Mouse (Mus musculus) B cell, adult 67 days (primary cell): Measurements from ENCODE around the gene Scn2b. TPM values are rescaled to one million over a fixed set of nuclear protein-coding genes. Genes with fewer than 3 reads are reported as not detected.

Experiments used
- total RNA-seq, 2 experiments: library from RNA; stranded (reverse); gene quantifications; 4 replicates each; pipeline ENCODE4 v1.2.4; 2023

Gene Scn2b
- total RNA-seq, result 1 to 10 TPM in 1 of 2 experiments, under 1 TPM in 1; 0.53 to 1.2 TPM

GRCm38 (mm10) chr9:45117741-45118431, at the start of gene Scn2b:
Scn2b (plus strand) TSS chr9:45117782.

GRCm38 (mm10) chr9:45079011-45079410, 38.6 kb upstream of the Scn2b start, which contains the start of gene Jaml:
Jaml (plus strand) TSS chr9:45079183.

GRCm38 (mm10) chr9:45138191-45139032, 20.8 kb downstream of the Scn2b start, which contains the start of gene Scn4b:
Scn4b (plus strand) TSS chr9:45138395.

Other genes with a start within 250 kb of the Scn2b start
- 100 to 1,000 TPM; 138 to 150 TPM for gene Kmt2a, start 236.5 kb upstream of the Scn2b start, total RNA-seq
- gene Atp5l, start 197.0 kb upstream of the Scn2b start, total RNA-seq, result 100 to 1,000 TPM; 129 to 153 TPM
- 100 to 1,000 TPM; 102 to 103 TPM for gene Ube4a, start 152.2 kb upstream of the Scn2b start, total RNA-seq
- 1 to 10 TPM; 1.5 to 3.8 TPM for gene Cd3g, start 137.4 kb upstream of the Scn2b start, total RNA-seq
- 1 to 10 TPM; 2.3 to 4.2 TPM for gene Cd3d, start 136.0 kb upstream of the Scn2b start, total RNA-seq
- 1 to 10 TPM; 1.3 to 5.0 TPM for gene Cd3e, start 108.2 kb upstream of the Scn2b start, total RNA-seq
- gene Mpzl2, start 78.0 kb upstream of the Scn2b start, total RNA-seq, result under 1 TPM; 0.44 to 0.80 TPM
- gene Mpzl3, start 62.6 kb upstream of the Scn2b start, total RNA-seq, result 10 to 100 TPM in 1 of 2 experiments, 1 to 10 TPM in 1; 9.4 to 11.5 TPM
- 10 to 100 TPM; 26.2 to 30.4 TPM for gene Jaml, start 38.6 kb upstream of the Scn2b start, total RNA-seq
- gene Scn4b, start 20.6 kb downstream of the Scn2b start, total RNA-seq, result under 1 TPM; 0.47 to 0.49 TPM
- not detected for gene BC049352, start 64.2 kb downstream of the Scn2b start, total RNA-seq
- gene Tmprss4, start 86.3 kb downstream of the Scn2b start, total RNA-seq, result not detected
- gene Il10ra, start 151.4 kb downstream of the Scn2b start, total RNA-seq, result 100 to 1,000 TPM; 161 to 178 TPM
- gene Tmprss13, start 201.3 kb downstream of the Scn2b start, total RNA-seq, result under 1 TPM; 0.56 to 0.70 TPM